Mouse (Mus musculus): ENCODE results near the gene Tmem30b.

Gene Tmem30b

GRCm38 (mm10) chr12:73517022-73517709, 29.0 kb downstream of the Tmem30b start:
- ATAC-seq (ENCODE audit: low TSS enrichment): peak; percentile 78

- no peak for ATAC-seq (ENCODE audit: low TSS enrichment)
Observed at GRCm38 (mm10) chr12:73516516-73516915, 29.7 kb downstream of the Tmem30b start.

- no peak for ATAC-seq (ENCODE audit: low TSS enrichment)
Observed at GRCm38 (mm10) chr12:73514722-73515121, 31.5 kb downstream of the Tmem30b start.

GRCm38 (mm10) chr12:73513958-73514357, 32.2 kb downstream of the Tmem30b start:
- ATAC-seq (ENCODE audit: low TSS enrichment): no peak

- no peak for ATAC-seq (ENCODE audit: low TSS enrichment)
Observed at GRCm38 (mm10) chr12:73511467-73512047, 34.6 kb downstream of the Tmem30b start.

GRCm38 (mm10) chr12:73507105-73507504, 39.1 kb downstream of the Tmem30b start:
- peak; percentile 82 for ATAC-seq (ENCODE audit: low TSS enrichment)

- ATAC-seq (ENCODE audit: low TSS enrichment): peak; percentile 45
Observed at GRCm38 (mm10) chr12:73506648-73507047, 39.5 kb downstream of the Tmem30b start.

- ATAC-seq (ENCODE audit: low TSS enrichment): peak; percentile 87
Observed at GRCm38 (mm10) chr12:73500689-73501326, 45.4 kb downstream of the Tmem30b start.

GRCm38 (mm10) chr12:73495172-73495571, 51.0 kb downstream of the Tmem30b start:
- ATAC-seq (ENCODE audit: low TSS enrichment): no peak

- no peak for ATAC-seq (ENCODE audit: low TSS enrichment)
Observed at GRCm38 (mm10) chr12:73493929-73494530, 52.2 kb downstream of the Tmem30b start.
